Mouse (Mus musculus) hindbrain, embryonic 13.5 days (tissue): ENCODE data around the gene Nnat. TPM values are rescaled to one million over a fixed set of nuclear protein-coding genes. Genes with fewer than 3 reads are reported as not detected.

Experiments
- ATAC-seq: fragments of 200-750 bp; cut with Nextera tagmentation; 2 replicates; pipeline ENCODE4 v1.8.0; 2017; ENCODE audit warnings: moderate TSS enrichment; ENCODE audit not compliant: low FRiP score
- H3K27ac ChIP-seq: fragments of 300-500 bp; sonication (generic); 2 replicates; pipeline ENCODE4 v1.5.1; 2015; ENCODE audit warnings: inconsistent platforms, mild to moderate bottlenecking, moderate library complexity
- H3K27me3 ChIP-seq: fragments of 300-500 bp; sonication (generic); 2 replicates; pipeline ENCODE4 v1.6.1; 2015; ENCODE audit warnings: mild to moderate bottlenecking, inconsistent platforms
- H3K36me3 ChIP-seq: fragments of 300-500 bp; sonication (generic); 2 replicates; pipeline ENCODE4 v1.6.1; 2015; ENCODE audit warnings: mild to moderate bottlenecking, inconsistent platforms
- H3K4me1 ChIP-seq: fragments of 300-500 bp; sonication (generic); replicated peaks from 2 replicates; pipeline ENCODE4 v1.6.1; 2015; ENCODE audit warnings: inconsistent platforms
- H3K4me2 ChIP-seq: fragments of 300-500 bp; sonication (generic); 2 replicates; pipeline ENCODE4 v1.6.1; 2015; ENCODE audit warnings: inconsistent platforms, mild to moderate bottlenecking, moderate library complexity
- H3K4me3 ChIP-seq: fragments of 300-500 bp; sonication (generic); 2 replicates; pipeline ENCODE4 v1.5.1; 2015; ENCODE audit warnings: mild to moderate bottlenecking, inconsistent platforms
- H3K9ac ChIP-seq: fragments of 300-500 bp; sonication (generic); 2 replicates; pipeline ENCODE4 v1.6.1; 2015; ENCODE audit warnings: mild to moderate bottlenecking, inconsistent platforms
- H3K9me3 ChIP-seq: fragments of 300-500 bp; sonication (generic); 2 replicates; pipeline ENCODE4 v1.6.1; 2016; ENCODE audit warnings: inconsistent platforms
- whole genome bisulfite sequencing: fragments of 180-500 bp; shearing (Covaris S2); methylation state at CpG from one replicate; pipeline ENCODE4 v1.1.7; 2015; 5-methylcytosine and 5-hydroxymethylcytosine counted together
- polyA plus RNA-seq: library from polyadenylated mRNA; unstranded; fragments of >200 nt; fragmentation: Nextera tagmentation; extraction: Ambion mirVana; gene quantifications from 2 replicates; pipeline ENCODE4 v1.2.1, GENCODE M21; 2015

Nnat gene
- polyA plus RNA-seq, 1 experiment from 2014 or later = 6,024 TPM

DNA sequence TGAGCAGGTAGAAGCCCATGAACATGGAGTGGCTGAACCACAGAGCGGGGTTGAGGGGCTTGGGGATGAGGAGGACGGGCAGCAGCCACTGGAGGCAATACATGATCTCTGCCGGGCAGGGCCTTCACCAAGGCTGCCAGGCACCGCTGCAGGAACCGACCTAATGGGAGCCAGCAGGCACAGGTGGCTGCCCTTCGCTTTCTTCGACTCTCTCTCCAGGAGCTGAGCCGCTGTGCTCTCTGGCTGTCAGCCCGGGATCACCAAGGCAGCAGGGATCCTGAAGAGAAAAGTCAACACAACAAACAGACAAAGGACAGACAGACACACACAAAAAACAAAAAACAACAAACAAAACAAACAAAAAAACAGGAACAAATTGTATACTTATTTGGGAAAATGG, 1.8 kb upstream of the Nnat start:
- Histone ChIP-seq H3K27ac (peak overlapping the region; percentile 23), H3K9me3 (peaks cover 48% of the 10 kb centered on the region), H3K4me1 (peaks cover 42% of the 10 kb centered on the region), H3K4me3 (no peak overlapping the region), H3K4me2 (no peak overlapping the region), H3K9ac (no peak overlapping the region), H3K27me3 (no peaks in the 10 kb centered on the region), H3K36me3 (peaks cover 65% of the 10 kb centered on the region)
- no peak for ATAC-seq
- 62% methylated on average over 9 of the region's 9 CpGs for WGBS

DNA sequence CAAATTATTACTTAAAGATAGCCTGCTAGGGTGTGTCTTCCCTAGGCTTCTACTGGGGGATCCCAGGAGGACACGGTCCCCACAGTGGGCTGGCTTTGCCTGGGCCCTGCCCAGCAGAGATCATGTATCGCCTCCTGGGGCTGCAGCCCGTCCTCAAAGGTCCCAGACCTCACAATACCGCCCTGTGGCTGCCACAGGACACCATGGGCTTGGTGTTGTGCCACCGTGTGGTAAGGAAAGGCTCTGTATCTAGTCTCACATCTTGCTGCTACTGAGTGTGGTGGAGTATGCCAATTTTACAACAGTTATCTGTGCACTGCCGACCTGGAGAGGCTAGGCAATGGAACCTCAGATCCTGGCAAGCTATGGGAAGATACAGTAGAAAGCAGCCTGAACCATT, 1.4 kb upstream of the Nnat start:
- Histone ChIP-seq H3K27ac (peak overlapping the region; percentile 88), H3K9ac (no peak overlapping the region), H3K4me2 (peak overlapping the region; percentile 87; the same call in 1 of the 2 replicates), H3K36me3 (peaks cover 69% of the 10 kb centered on the region), H3K4me1 (peaks cover 42% of the 10 kb centered on the region), H3K9me3 (peaks cover 49% of the 10 kb centered on the region), H3K27me3 (no peaks in the 10 kb centered on the region), H3K4me3 (no peak overlapping the region)
- 46% methylated on average over 6 of the region's 6 CpGs for WGBS
- no peak for ATAC-seq

GRCm38 (mm10) chr2:157559440-157559839, 438 bp upstream of the Nnat start:
- Histone ChIP-seq H3K27ac (peak overlapping the region; percentile 88), H3K4me3 (peak overlapping the region; percentile 58), H3K9me3 (peaks cover 49% of the 10 kb centered on the region), H3K27me3 (no peaks in the 10 kb centered on the region), H3K4me1 (peaks cover 43% of the 10 kb centered on the region), H3K9ac (peak overlapping the region; percentile 61), H3K4me2 (peak overlapping the region; percentile 87), H3K36me3 (peaks cover 78% of the 10 kb centered on the region)
- no peak for ATAC-seq
- WGBS = 48% methylated on average over 19 of the region's 19 CpGs

DNA sequence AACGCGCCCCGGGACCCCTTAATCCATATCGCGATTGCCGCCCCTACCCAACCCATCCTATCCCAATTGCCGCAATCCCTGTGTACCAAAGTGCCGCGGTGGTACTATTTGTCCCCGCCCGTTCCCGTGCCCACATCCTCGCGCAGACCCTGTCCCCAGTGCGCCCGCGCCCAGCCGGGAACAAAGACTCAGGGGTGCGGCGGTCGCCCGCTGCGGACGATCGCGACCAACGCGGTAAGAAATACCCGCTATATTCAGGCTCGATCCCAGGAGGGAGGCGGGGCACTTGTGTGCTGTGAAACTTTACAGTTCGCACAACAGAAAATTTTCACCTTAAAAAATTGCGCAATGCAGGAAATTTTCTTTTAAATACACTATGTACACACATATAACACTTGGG, 424 bp downstream of the Nnat start:
- peak; percentile 5; the same call in 1 of the 2 replicates for ATAC-seq
- Histone ChIP-seq H3K4me2 (peak overlapping the region; percentile 87), H3K4me3 (peak overlapping the region; percentile 58), H3K27ac (peak overlapping the region; percentile 93), H3K36me3 (peaks cover 78% of the 10 kb centered on the region), H3K9ac (peak overlapping the region; percentile 88), H3K27me3 (no peaks in the 10 kb centered on the region), H3K4me1 (peaks cover 52% of the 10 kb centered on the region), H3K9me3 (peaks cover 49% of the 10 kb centered on the region)
- WGBS = 52% methylated on average over 33 of the region's 33 CpGs

DNA sequence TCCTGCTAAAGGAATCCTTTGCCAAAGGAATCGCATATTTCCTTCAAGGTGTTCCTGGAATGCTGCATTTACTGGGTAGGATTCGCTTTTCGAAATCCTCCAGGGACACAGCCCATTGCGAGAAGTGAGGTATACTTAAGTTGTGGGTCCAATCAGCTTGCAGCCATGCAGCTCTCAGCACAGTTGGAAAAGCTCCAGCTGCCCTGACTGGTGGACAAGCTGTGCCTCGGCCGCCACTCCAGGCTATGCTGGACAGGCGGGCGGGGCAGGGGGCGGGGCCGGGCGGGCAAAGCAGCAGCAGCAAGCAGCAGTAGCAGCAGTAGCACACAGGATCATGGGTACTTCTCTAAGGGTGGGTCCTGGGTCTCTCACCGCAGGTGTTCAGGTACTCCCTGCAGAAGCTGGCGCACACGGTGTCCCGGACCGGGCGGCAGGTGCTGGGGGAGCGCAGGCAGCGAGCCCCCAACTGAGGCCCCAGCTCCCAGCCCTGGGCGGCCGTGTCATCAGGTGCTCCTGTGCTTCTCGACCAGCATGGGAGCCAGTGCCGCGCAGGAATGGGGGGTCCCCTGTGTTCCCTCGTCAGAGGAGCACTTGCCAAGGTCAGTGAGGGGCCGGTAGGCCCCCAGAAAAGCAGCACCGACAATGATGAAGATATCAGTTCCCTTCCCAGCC, 1.4 kb downstream of the Nnat start:
- Histone ChIP-seq H3K4me2 (peak overlapping the region; percentile 87), H3K36me3 (peaks cover 75% of the 10 kb centered on the region), H3K27ac (peak overlapping the region; percentile 90), H3K9ac (peak overlapping the region; percentile 88), H3K27me3 (no peaks in the 10 kb centered on the region), H3K9me3 (peaks cover 49% of the 10 kb centered on the region), H3K4me3 (peak overlapping the region; percentile 58), H3K4me1 (peaks cover 54% of the 10 kb centered on the region)
- peak; percentile 50 for ATAC-seq
- WGBS = 60% methylated on average over 27 of the region's 27 CpGs

DNA sequence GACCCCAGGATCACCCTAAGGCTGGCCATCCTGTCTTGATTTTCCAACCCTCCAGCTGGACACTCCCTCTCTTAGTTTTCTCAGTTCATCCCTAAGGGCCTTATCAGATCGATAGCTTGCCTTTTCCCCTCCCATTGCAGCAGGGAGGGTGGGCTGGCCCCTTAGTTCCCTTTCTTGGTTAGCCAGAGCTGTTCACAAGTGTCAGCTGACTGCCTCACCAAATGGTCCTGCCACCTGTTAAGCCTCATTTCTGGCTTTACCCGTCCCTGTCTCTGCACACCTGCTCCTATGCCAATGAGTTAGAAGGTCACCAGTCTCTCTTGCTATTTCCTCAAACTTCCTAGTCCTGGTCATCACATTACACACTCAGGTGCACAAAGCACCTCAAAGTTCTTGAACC, 3.2 kb downstream of the Nnat start:
- Histone ChIP-seq H3K4me1 (peaks cover 54% of the 10 kb centered on the region), H3K9me3 (peaks cover 44% of the 10 kb centered on the region), H3K36me3 (peaks cover 57% of the 10 kb centered on the region), H3K9ac (0 out of 2 replicates have a peak overlapping the region, but pooled peaks have one; percentile 96), H3K27me3 (no peaks in the 10 kb centered on the region), H3K4me2 (peak overlapping the region; percentile 87), H3K4me3 (peak overlapping the region; percentile 10; the same call in 1 of the 2 replicates), H3K27ac (peak overlapping the region; percentile 90)
- 59% methylated on average over 2 of the region's 2 CpGs for WGBS
- ATAC-seq = no peak

DNA sequence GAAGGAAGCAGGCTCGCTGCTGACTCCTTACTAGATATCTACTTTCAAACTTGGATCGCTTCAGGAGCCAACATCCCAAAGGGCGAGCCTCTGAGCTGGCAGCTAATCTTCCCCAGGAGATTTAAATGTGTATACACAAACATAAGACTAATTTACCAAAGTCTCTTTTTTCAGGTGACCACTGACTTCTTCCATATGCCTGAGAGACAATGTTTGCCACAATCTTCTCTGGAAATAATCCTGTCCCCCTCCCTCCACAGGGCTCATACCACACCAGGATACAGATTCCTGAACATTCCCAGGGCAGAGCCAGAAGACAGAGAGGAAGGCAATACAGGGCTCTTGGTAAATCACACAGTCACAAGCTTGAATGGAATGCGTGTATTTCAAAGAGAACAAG, 4.8 kb downstream of the Nnat start:
- peak overlapping the region; percentile 87 for H3K4me3 ChIP-seq
- ATAC-seq = no peak
- H3K27me3 ChIP-seq = no peaks in the 10 kb centered on the region
- 83% methylated on average over 4 of the region's 4 CpGs for WGBS
- H3K9me3 ChIP-seq = peaks cover 27% of the 10 kb centered on the region
- peaks cover 42% of the 10 kb centered on the region for H3K36me3 ChIP-seq
- H3K9ac ChIP-seq = peak overlapping the region; percentile 96
- H3K4me1 ChIP-seq = peaks cover 43% of the 10 kb centered on the region
- H3K4me2 ChIP-seq = peak overlapping the region; percentile 87
- no peak overlapping the region for H3K27ac ChIP-seq

- peak overlapping the region; percentile 91 for H3K27ac ChIP-seq
Observed at GRCm38 (mm10) chr2:157565446-157565845, 5.6 kb downstream of the Nnat start.

GRCm38 (mm10) chr2:157565898-157566259, 6.0 kb downstream of the Nnat start:
- H3K9me3 ChIP-seq = peaks cover 19% of the 10 kb centered on the region
- peaks cover 35% of the 10 kb centered on the region for H3K36me3 ChIP-seq
- H3K27ac ChIP-seq = peak overlapping the region; percentile 91
- peak overlapping the region; percentile 96 for H3K9ac ChIP-seq
- no peaks in the 10 kb centered on the region for H3K27me3 ChIP-seq
- peak; percentile 15; the same call in 1 of the 2 replicates for ATAC-seq
- peak overlapping the region; percentile 87 for H3K4me2 ChIP-seq
- peaks cover 43% of the 10 kb centered on the region for H3K4me1 ChIP-seq
- H3K4me3 ChIP-seq = peak overlapping the region; percentile 87
- 0% methylated on average over 32 of the region's 35 CpGs for WGBS

More at GRCm38 (mm10) chr2:157565446-157565845, 5.6 kb downstream of the Nnat start:
- Histone ChIP-seq H3K4me1 (peaks cover 43% of the 10 kb centered on the region), H3K4me2 (peak overlapping the region; percentile 87), H3K9ac (peak overlapping the region; percentile 96), H3K27me3 (no peaks in the 10 kb centered on the region), H3K36me3 (peaks cover 35% of the 10 kb centered on the region), H3K4me3 (peak overlapping the region; percentile 87), H3K9me3 (peaks cover 20% of the 10 kb centered on the region)
- 9% methylated on average over 13 of the region's 13 CpGs for WGBS
- ATAC-seq = no peak

- Histone ChIP-seq H3K9ac (peak overlapping the region; percentile 96), H3K4me3 (peak overlapping the region; percentile 87), H3K9me3 (peaks cover 13% of the 10 kb centered on the region), H3K27me3 (no peaks in the 10 kb centered on the region), H3K4me2 (peak overlapping the region; percentile 87), H3K36me3 (peaks cover 30% of the 10 kb centered on the region), H3K27ac (peak overlapping the region; percentile 91), H3K4me1 (peaks cover 43% of the 10 kb centered on the region)
- WGBS = 0% methylated on average over 36 of the region's 36 CpGs
- peak; percentile 78 for ATAC-seq
Observed at GRCm38 (mm10) chr2:157566260-157566952, 6.5 kb downstream of the Nnat start.

- H3K4me2 ChIP-seq = peak overlapping the region; percentile 87
- no peaks in the 10 kb centered on the region for H3K27me3 ChIP-seq
- H3K27ac ChIP-seq = peak overlapping the region; percentile 91
- 84% methylated on average over 11 of the region's 11 CpGs for WGBS
- peak overlapping the region; percentile 96 for H3K9ac ChIP-seq
- ATAC-seq = no peak
- H3K9me3 ChIP-seq = peaks cover 6% of the 10 kb centered on the region; the same call in 1 of the 2 replicates
- H3K4me1 ChIP-seq = peaks cover 39% of the 10 kb centered on the region
- H3K4me3 ChIP-seq = peak overlapping the region; percentile 87
- peaks cover 20% of the 10 kb centered on the region for H3K36me3 ChIP-seq
Observed at GRCm38 (mm10) chr2:157567235-157567961, 7.5 kb downstream of the Nnat start.

GRCm38 (mm10) chr2:157568881-157569280, 9.0 kb downstream of the Nnat start:
- 11% methylated on average over 2 of the region's 2 CpGs for WGBS
- peaks cover 5% of the 10 kb centered on the region for H3K36me3 ChIP-seq
- no peaks in the 10 kb centered on the region for H3K27me3 ChIP-seq
- no peak overlapping the region for H3K4me3 ChIP-seq
- no peak overlapping the region for H3K9ac ChIP-seq
- H3K9me3 ChIP-seq = no peaks in the 10 kb centered on the region
- H3K4me2 ChIP-seq = no peak overlapping the region
- peaks cover 26% of the 10 kb centered on the region for H3K4me1 ChIP-seq
- no peak overlapping the region for H3K27ac ChIP-seq
- no peak for ATAC-seq
